Mouse (Mus musculus) hematopoietic multipotent progenitor cell, adult 10-12 weeks (in vitro differentiated cells): Measurements from ENCODE around the gene Olfr1191-ps1. TPM values are rescaled to one million over a fixed set of nuclear protein-coding genes. Genes with fewer than 3 reads are reported as not detected.

Source experiments
- polyA plus RNA-seq: library from polyadenylated mRNA; stranded (reverse); fragments of >175 nt; gene quantifications from 2 replicates; pipeline ENCODE4 v1.2.3, GENCODE M21; 2012; ENCODE audit warnings: low replicate concordance

Gene Olfr1191-ps1
- polyA plus RNA-seq: not detected in 2 replicates

GRCm38 (mm10) chr2:88640242-88640641 lies at the start of gene Olfr1191-ps1:
TSS of gene Olfr1191-ps1 (plus strand) at chr2:88640542.

GRCm38 (mm10) chr2:88648209-88648608 lies 7.9 kb downstream of the Olfr1191-ps1 start, which contains the start of gene Olfr1192-ps1:
TSS of gene Olfr1192-ps1 (plus strand) at chr2:88648509.

GRCm38 (mm10) chr2:88675328-88675727 lies 35.0 kb downstream of the Olfr1191-ps1 start, which contains the start of gene Olfr1193:
TSS of gene Olfr1193 (plus strand) at chr2:88675628.

DNA sequence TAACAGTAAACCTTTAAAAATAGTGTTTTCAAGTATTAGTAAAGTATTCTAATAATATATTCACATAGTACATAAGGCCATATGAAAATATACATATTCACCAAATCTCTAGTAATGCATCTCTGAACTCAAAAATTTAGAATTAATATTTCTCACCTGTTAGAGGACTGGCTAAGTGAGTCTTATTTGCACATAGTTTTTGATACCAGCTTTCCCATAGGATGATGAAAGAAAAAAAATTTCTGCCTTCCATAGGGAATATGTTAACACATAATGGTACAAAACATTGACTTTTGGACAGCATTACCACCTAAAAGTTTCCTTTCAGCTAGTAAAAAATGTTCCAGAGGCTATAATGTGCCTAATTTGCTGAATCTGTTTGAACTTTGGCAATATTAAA lies 48.7 kb downstream of the Olfr1191-ps1 start, which contains the start of gene Olfr1195:
Olfr1195 (minus strand) TSS at position 101 of the 400 bp plus-strand sequence.

Other genes with a start within 250 kb of the Olfr1191-ps1 start
- gene Olfr1179, start 234.1 kb upstream of the Olfr1191-ps1 start, polyA plus RNA-seq: not detected in 2 replicates
- gene Olfr1180, start 221.4 kb upstream of the Olfr1191-ps1 start, polyA plus RNA-seq: not detected in 2 replicates
- not detected in 2 replicates for gene Olfr1181, start 214.4 kb upstream of the Olfr1191-ps1 start, polyA plus RNA-seq
- gene Gm13757, start 191.4 kb upstream of the Olfr1191-ps1 start, polyA plus RNA-seq: not detected in 2 replicates
- not detected in 2 replicates for gene Olfr1183, start 185.7 kb upstream of the Olfr1191-ps1 start, polyA plus RNA-seq
- gene Olfr1184, start 156.9 kb upstream of the Olfr1191-ps1 start, polyA plus RNA-seq: not detected in 2 replicates
- gene Olfr1185-ps1, start 147.2 kb upstream of the Olfr1191-ps1 start, polyA plus RNA-seq: not detected in 2 replicates
- not detected in 2 replicates for gene Olfr1186, start 122.0 kb upstream of the Olfr1191-ps1 start, polyA plus RNA-seq
- not detected in 2 replicates for gene Olfr1188, start 83.6 kb upstream of the Olfr1191-ps1 start, polyA plus RNA-seq
- not detected in 2 replicates for gene Olfr1189, start 54.1 kb upstream of the Olfr1191-ps1 start, polyA plus RNA-seq
- gene Olfr1192-ps1, start 8.0 kb downstream of the Olfr1191-ps1 start, polyA plus RNA-seq: not detected in 2 replicates
- gene Olfr1193, start 35.1 kb downstream of the Olfr1191-ps1 start, polyA plus RNA-seq: not detected in 2 replicates
- gene Olfr1195, start 48.6 kb downstream of the Olfr1191-ps1 start, polyA plus RNA-seq: not detected in 2 replicates
- not detected in 2 replicates for gene Olfr1196, start 64.1 kb downstream of the Olfr1191-ps1 start, polyA plus RNA-seq
- not detected in 2 replicates for gene Olfr1197, start 91.8 kb downstream of the Olfr1191-ps1 start, polyA plus RNA-seq
- not detected in 2 replicates for gene Olfr1198, start 110.8 kb downstream of the Olfr1191-ps1 start, polyA plus RNA-seq
- not detected in 2 replicates for gene Olfr1199, start 119.9 kb downstream of the Olfr1191-ps1 start, polyA plus RNA-seq
- gene Olfr1200, start 129.9 kb downstream of the Olfr1191-ps1 start, polyA plus RNA-seq: not detected in 2 replicates
- not detected in 2 replicates for gene Olfr1201, start 152.5 kb downstream of the Olfr1191-ps1 start, polyA plus RNA-seq
- not detected in 2 replicates for gene Olfr1202, start 174.0 kb downstream of the Olfr1191-ps1 start, polyA plus RNA-seq
- gene Olfr1205, start 189.2 kb downstream of the Olfr1191-ps1 start, polyA plus RNA-seq: not detected in 2 replicates
- gene Olfr1204, start 208.8 kb downstream of the Olfr1191-ps1 start, polyA plus RNA-seq: not detected in 2 replicates
- gene Olfr1206, start 222.7 kb downstream of the Olfr1191-ps1 start, polyA plus RNA-seq: not detected in 2 replicates